Mouse (Mus musculus) embryonic facial prominence, embryonic 11.5 days (tissue): ENCODE data around the gene Mtmr6. TPM values are rescaled to one million over a fixed set of nuclear protein-coding genes. Genes with fewer than 3 reads are reported as not detected.

Experiments
- ATAC-seq: fragments of 200-750 bp; cut with Nextera tagmentation; replicated peaks from 2 replicates; pipeline ENCODE4 v1.8.0; 2017; ENCODE audit warnings: low read depth; ENCODE audit not compliant: insufficient number of reproducible peaks, low FRiP score, low TSS enrichment
- DNase-seq: peaks from one replicate; pipeline ENCODE4 v3.0.0-alpha.2; 2015; ENCODE audit warnings: low spot score
- H3K27ac ChIP-seq: fragments of 300-500 bp; sonication (generic); replicated peaks from 2 replicates; pipeline ENCODE4 v1.5.1; 2014; ENCODE audit warnings: mild to moderate bottlenecking, low read depth, low read length, control low read depth
- H3K27me3 ChIP-seq: fragments of 300-500 bp; sonication (generic); 2 replicates; pipeline ENCODE4 v1.6.1; 2014; ENCODE audit warnings: mild to moderate bottlenecking, low read length, moderate library complexity, mixed read lengths; ENCODE audit not compliant: control insufficient read depth, insufficient read depth
- H3K36me3 ChIP-seq: fragments of 300-500 bp; sonication (generic); replicated peaks from 2 replicates; pipeline ENCODE4 v1.6.1; 2014; ENCODE audit warnings: low read depth, mild to moderate bottlenecking, low read length, moderate library complexity, mixed read lengths; ENCODE audit not compliant: control insufficient read depth, insufficient read depth
- H3K4me1 ChIP-seq: fragments of 300-500 bp; sonication (generic); 2 replicates; pipeline ENCODE4 v1.6.1; 2014; ENCODE audit warnings: low read length, mixed read lengths; ENCODE audit not compliant: control insufficient read depth, insufficient read depth
- H3K4me2 ChIP-seq: fragments of 300-500 bp; sonication (generic); 2 replicates; pipeline ENCODE4 v1.6.1; 2014; ENCODE audit warnings: low read depth, mild to moderate bottlenecking, control low read depth, low read length, moderate library complexity
- H3K4me3 ChIP-seq: fragments of 300-500 bp; sonication (generic); 2 replicates; pipeline ENCODE4 v1.5.1; 2014; ENCODE audit warnings: low read depth, low read length, control low read depth
- H3K9ac ChIP-seq: fragments of 300-500 bp; sonication (generic); replicated peaks from 2 replicates; pipeline ENCODE4 v1.6.1; 2014; ENCODE audit warnings: mild to moderate bottlenecking, control low read depth, low read length
- H3K9me3 ChIP-seq: fragments of 300-500 bp; sonication (generic); replicated peaks from 2 replicates; pipeline ENCODE4 v1.6.1; 2016; ENCODE audit warnings: mild to moderate bottlenecking, low read length, inconsistent platforms, mixed read lengths; ENCODE audit not compliant: control insufficient read depth
- WGBS: fragments of 180-500 bp; shearing (Covaris S2); extraction: QIAGEN DNeasy Blood & Tissue Kit; methylation state at CpG from one replicate; pipeline ENCODE4 v1.1.7; 2014; 5-methylcytosine and 5-hydroxymethylcytosine counted together
- polyA plus RNA-seq: library from polyadenylated mRNA; unstranded; fragments of >200 nt; fragmentation: Nextera tagmentation; extraction: Ambion mirVana; gene quantifications from 2 replicates; pipeline ENCODE4 v1.2.1, GENCODE M21; 2014

Mtmr6 gene
- polyA plus RNA-seq, 1 experiment from 2014 or later, result 39.5 TPM

DNA sequence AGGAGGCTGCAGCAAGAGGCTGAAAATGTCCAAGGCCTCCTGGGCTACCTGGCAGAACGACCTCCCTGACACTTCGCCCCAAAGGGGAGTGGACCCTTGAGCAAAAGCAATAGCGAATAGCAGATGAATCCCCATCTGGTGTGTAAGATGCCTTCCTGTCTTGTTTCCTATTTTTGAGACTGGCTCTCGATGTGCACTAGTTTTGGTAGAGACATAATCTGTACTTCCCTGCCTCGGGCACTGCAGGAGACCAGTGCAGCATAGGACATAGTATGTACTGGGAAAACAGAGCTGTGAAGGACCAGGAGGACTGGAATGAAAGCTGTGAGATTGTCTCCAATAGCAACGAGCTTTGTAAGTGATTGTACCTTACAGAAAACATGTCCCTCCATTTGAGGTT lies 8.3 kb downstream of the Mtmr6 start:
- 78% methylated on average over 6 of the region's 6 CpGs for WGBS
- Histone ChIP-seq H3K9ac (no peak overlapping the region), H3K27me3 (no peaks in the 10 kb centered on the region), H3K9me3 (no peaks in the 10 kb centered on the region), H3K4me1 (no peaks in the 10 kb centered on the region), H3K4me3 (no peak overlapping the region), H3K36me3 (no peaks in the 10 kb centered on the region), H3K4me2 (no peak overlapping the region), H3K27ac (no peak overlapping the region)
- no peak for ATAC-seq
- no peak for DNase-seq

DNA sequence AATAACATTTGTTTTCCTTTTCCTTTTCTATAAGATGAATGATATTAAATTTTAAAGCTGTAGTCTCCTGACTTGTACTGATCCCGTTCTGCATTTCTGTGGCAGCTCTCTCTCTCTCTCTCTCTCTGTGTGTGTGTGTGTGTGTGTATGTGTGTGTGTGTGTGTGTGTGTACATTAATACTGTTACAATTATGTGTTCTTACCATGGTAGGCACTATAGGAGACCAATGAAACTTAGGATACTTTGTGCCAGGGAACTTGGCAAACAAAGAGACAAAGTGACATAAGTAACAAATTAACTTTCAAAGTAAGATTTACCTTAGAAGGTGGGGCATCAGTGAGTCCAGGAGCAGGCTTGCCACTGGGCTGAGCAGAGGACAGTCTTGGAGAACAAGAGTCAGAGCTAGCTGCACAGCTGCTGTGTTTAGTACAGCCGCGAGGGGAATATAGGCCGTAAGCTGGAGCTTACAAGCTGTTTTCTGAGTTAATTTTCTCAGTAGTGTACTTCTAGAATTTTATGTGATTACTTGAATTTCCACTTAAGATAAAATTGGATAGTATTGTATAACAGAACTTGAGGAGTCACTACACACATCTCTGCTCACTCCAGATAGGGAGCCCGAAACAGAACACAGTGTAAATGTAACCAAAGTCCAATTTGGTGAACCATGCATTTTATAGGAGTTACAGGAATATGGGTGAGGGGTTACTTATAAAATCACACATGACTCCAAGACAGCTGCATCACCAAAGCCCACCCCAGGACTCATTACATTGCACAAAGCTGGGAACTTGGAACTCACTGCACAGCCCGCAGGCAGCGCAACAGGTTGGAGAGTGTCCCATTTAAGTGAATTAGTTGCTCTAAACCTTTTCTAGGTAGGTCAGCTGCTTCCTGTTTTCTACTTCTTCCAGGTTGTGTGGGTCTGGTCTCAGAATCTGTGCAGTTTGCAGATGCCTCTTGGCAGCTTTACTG lies 10.6 kb downstream of the Mtmr6 start:
- WGBS, result 91% methylated on average over 7 of the region's 7 CpGs
- DNase-seq (no peak), ATAC-seq (no peak)
- H3K27ac ChIP-seq, result no peak overlapping the region
- H3K27me3 ChIP-seq, result no peaks in the 10 kb centered on the region
- no peak overlapping the region for H3K4me3 ChIP-seq
- no peaks in the 10 kb centered on the region for H3K9me3 ChIP-seq
- no peak overlapping the region for H3K9ac ChIP-seq
- no peaks in the 10 kb centered on the region for H3K4me1 ChIP-seq
- H3K4me2 ChIP-seq, result no peak overlapping the region
- H3K36me3 ChIP-seq, result no peaks in the 10 kb centered on the region

DNA sequence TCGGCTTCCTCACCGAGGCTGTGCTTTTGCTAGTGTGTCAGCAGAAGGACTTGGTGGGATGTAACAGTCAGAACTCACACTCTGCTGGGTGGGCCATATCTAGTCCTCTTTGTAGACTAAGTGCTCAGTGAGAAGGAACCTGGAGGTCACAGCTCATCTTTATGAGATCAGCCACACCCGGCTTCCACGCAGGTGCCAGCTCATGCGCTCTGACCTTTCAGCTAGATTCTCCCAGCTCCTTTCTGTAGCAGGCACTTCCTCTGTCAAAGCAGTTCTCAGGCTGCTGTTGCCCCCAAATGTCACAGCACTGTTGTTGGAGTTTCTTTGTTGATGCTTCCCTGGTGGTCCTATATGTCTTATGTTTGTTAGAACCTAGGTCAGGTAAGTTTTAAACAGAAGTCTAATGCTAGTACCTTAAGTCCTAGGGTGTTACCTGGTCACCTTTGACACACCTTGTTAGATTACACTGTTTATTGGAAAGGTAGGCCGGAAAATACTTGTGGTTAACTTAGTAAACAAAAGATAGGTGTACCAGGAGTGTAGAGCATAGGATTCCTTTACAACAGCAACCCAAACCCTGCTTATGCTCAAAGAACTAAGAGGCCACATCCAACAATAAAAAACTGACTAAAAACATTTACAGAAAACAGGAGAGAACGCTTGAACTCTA lies 21.3 kb downstream of the Mtmr6 start:
- DNase-seq (no peak), ATAC-seq (no peak)
- H3K9me3 ChIP-seq, result no peaks in the 10 kb centered on the region
- whole genome bisulfite sequencing, result 88% methylated on average over 7 of the region's 7 CpGs
- H3K4me2 ChIP-seq, result no peak overlapping the region
- H3K27me3 ChIP-seq, result no peaks in the 10 kb centered on the region
- H3K4me3 ChIP-seq, result no peak overlapping the region
- no peaks in the 10 kb centered on the region; the same call in 1 of the 2 replicates for H3K36me3 ChIP-seq
- H3K9ac ChIP-seq, result no peak overlapping the region
- no peak overlapping the region for H3K27ac ChIP-seq
- no peaks in the 10 kb centered on the region for H3K4me1 ChIP-seq

DNA sequence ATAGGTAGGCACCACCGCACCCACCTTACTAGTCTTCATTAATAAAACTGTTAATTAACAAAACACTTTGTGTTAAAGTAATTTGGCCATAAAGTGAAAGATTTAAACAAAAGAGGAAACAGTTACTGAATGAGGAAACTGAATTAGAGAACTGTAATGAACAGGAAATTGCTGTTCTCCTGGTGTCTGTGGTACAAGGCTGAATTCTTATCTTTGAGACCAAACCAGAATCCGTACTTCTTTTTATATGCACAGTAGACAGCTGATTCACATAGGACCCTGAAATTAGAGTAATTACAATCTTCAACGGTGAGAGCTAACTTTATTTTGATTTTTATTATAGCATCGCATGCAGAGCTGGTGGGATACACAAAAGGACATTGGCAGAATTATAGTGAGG lies 25.3 kb downstream of the Mtmr6 start:
- Histone ChIP-seq H3K4me3 (no peak overlapping the region), H3K27me3 (no peaks in the 10 kb centered on the region), H3K4me1 (no peaks in the 10 kb centered on the region), H3K36me3 (no peaks in the 10 kb centered on the region; the same call in 1 of the 2 replicates), H3K9me3 (no peaks in the 10 kb centered on the region), H3K4me2 (no peak overlapping the region), H3K9ac (no peak overlapping the region), H3K27ac (no peak overlapping the region)
- DNase-seq, result no peak
- WGBS, result 95% methylated on average over 4 of the region's 4 CpGs
- no peak for ATAC-seq

DNA sequence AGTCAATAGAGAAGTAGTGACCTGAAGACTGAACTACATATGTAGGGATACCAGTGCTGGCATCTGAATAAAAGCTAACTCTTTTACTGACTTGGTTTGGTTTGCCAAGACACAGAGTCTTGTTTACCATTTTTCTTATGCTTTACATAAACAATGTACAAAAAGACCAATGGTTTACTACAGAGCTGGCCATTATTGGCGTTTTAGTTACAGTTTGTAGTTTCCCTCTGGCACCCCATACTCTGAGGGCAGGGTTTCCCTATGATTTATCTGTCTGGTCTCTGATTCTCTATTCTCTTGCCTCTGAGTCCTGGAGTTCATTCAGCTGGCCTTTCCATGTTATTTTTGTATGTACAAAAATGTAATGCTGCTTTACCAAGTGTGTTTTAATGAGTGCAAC lies 30.5 kb downstream of the Mtmr6 start:
- Histone ChIP-seq H3K36me3 (no peaks in the 10 kb centered on the region), H3K9me3 (no peaks in the 10 kb centered on the region), H3K4me2 (no peak overlapping the region), H3K4me3 (no peak overlapping the region), H3K4me1 (no peaks in the 10 kb centered on the region), H3K9ac (no peak overlapping the region), H3K27me3 (no peaks in the 10 kb centered on the region), H3K27ac (no peak overlapping the region)
- WGBS, result 86% methylated on average over 1 of the region's 1 CpGs
- ATAC-seq (no peak), DNase-seq (no peak)

DNA sequence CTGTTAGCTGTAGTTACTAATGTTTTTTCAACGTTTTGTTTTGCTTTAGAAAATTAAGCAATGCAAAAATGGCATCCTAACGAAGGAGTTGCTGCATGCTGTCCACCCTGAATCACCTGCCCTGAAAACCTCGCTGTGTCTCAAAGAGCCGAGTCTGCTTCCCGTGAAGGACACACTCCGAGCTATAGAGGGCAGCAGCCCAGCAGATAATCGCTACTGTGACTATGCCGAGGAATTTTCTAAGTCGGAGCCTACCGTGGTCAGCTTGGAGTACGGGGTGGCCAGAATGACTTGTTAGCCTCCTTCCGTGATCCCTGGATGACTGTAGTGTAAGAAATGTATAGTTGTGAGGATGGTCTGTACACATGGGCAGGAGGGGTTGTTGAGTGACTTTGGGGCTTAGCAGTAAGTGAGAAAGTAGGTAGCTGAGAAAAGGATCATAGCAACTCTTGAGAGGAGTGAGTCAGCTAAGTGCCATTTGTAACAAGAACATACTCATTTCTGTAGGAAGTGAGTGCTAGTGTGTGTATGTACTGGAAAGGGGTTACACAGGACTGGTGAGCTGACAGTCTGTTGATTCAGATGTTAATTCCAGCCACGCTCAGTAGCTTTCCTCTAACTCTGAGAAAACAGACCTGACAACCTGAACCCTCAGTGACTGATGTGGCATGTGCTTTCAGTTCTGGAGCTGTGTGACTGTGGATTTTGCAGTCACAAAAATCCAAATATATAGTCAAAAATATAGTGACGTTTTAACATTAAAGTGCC lies 35.4 kb downstream of the Mtmr6 start:
- Histone ChIP-seq H3K4me2 (no peak overlapping the region), H3K27ac (no peak overlapping the region), H3K9ac (no peak overlapping the region), H3K4me3 (no peak overlapping the region), H3K27me3 (no peaks in the 10 kb centered on the region), H3K4me1 (no peaks in the 10 kb centered on the region), H3K9me3 (no peaks in the 10 kb centered on the region), H3K36me3 (no peaks in the 10 kb centered on the region)
- WGBS, result 70% methylated on average over 14 of the region's 14 CpGs
- DNase-seq, result peak; percentile 5
- ATAC-seq, result no peak

DNA sequence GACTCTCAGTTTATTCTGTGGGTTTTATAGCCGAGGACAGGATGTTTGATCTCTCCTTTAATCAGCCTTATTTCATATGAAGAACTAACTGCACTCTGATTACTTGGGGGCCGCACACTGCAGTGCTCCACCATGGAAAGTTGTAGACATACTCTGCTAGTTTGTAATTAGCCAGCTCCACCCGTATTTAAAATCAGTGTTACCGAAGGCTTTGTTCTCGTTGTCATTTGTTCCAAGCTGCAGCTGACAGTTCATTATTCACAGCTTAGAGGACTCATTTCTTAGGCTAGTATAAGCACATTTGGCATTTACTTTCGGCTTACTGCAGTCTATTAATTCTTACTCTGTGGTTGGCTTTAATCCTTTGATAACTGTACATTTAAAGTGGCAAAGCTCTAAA lies 36.0 kb downstream of the Mtmr6 start:
- Histone ChIP-seq H3K36me3 (no peaks in the 10 kb centered on the region), H3K27me3 (no peaks in the 10 kb centered on the region), H3K27ac (no peak overlapping the region), H3K4me2 (no peak overlapping the region), H3K9me3 (no peaks in the 10 kb centered on the region), H3K9ac (no peak overlapping the region), H3K4me1 (no peaks in the 10 kb centered on the region), H3K4me3 (no peak overlapping the region)
- ATAC-seq, result no peak
- 77% methylated on average over 6 of the region's 6 CpGs for WGBS
- DNase-seq, result no peak
